Comparison of ENCODE assay signal across 8 mouse cellular contexts in the genomic region with DNA sequence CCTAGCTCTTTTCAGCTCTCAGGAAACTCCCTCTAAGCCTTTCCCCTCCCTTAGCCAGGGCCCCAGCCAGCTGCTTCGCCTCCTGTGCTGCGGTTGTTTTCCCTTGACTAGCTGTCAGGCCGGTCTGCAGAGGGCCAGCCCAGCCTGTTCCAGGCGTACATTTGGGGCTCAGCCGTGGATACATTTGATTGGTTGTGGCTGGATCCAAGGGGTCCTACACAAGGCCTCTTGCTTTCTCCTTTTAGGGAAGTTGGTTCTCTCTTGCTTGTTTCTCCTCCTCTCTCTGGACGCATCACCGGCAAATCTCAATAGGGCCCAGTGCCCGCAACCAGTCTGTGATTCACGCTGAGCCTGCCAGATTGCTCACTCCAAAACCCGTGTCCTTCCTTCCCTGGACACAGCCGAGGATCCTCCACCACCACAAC. TPM values are rescaled to one million over a fixed set of nuclear protein-coding genes. Genes with fewer than 3 reads are reported as not detected.
DNase-seq lines count a peak whose midpoint lies in the region; ATAC-seq lines count a peak whose summit lies in the region.

No protein-coding gene starts in this region.

- no peaks in the 10 kb centered on the region for H3K9me3 ChIP-seq in forebrain, embryonic 15.5 days
- no peaks in the 10 kb centered on the region for H3K9me3 ChIP-seq in limb, embryonic 13.5 days
- no peaks in the 10 kb centered on the region for H3K9me3 ChIP-seq in neural tube, embryonic 13.5 days

- H3K27me3 ChIP-seq in forebrain, embryonic 15.5 days = no peaks in the 10 kb centered on the region
- H3K27me3 ChIP-seq in limb, embryonic 13.5 days = no peaks in the 10 kb centered on the region
- no peaks in the 10 kb centered on the region for H3K27me3 ChIP-seq in neural tube, embryonic 13.5 days

- no peak overlapping the region for H3K4me2 ChIP-seq in forebrain, embryonic 15.5 days (replicated peaks)
- H3K4me2 ChIP-seq in limb, embryonic 13.5 days (replicated peaks) = no peak overlapping the region; the same call in 1 of the 2 replicates
- no peak overlapping the region for H3K4me2 ChIP-seq in neural tube, embryonic 13.5 days

- peak overlapping the region; percentile 31 for H3K27ac ChIP-seq in forebrain, embryonic 15.5 days (replicated peaks)
- peak overlapping the region; percentile 91 for H3K27ac ChIP-seq in limb, embryonic 13.5 days
- H3K27ac ChIP-seq in neural tube, embryonic 13.5 days (replicated peaks) = peak overlapping the region; percentile 35

- WGBS in forebrain, embryonic 15.5 days = 14% methylated on average over 11 of the region's 11 CpGs
- WGBS in limb, embryonic 13.5 days = 19% methylated on average over 11 of the region's 11 CpGs
- whole genome bisulfite sequencing in neural tube, embryonic 13.5 days = 20% methylated on average over 11 of the region's 11 CpGs

- ATAC-seq in forebrain, embryonic 15.5 days (replicated peaks) = peak; percentile 72
- peak; percentile 83 for ATAC-seq in limb, embryonic 13.5 days (ENCODE audit: low FRiP score, low read depth)
- ATAC-seq in neural tube, embryonic 13.5 days (ENCODE audit: low read depth) = no peak

- H3K4me1 ChIP-seq in forebrain, embryonic 15.5 days = peaks cover 21% of the 10 kb centered on the region
- peaks cover 72% of the 10 kb centered on the region for H3K4me1 ChIP-seq in limb, embryonic 13.5 days
- H3K4me1 ChIP-seq in neural tube, embryonic 13.5 days (replicated peaks) = peaks cover 51% of the 10 kb centered on the region

- no peaks in the 10 kb centered on the region for H3K36me3 ChIP-seq in forebrain, embryonic 15.5 days
- H3K36me3 ChIP-seq in limb, embryonic 13.5 days = no peaks in the 10 kb centered on the region; the same call in 1 of the 2 replicates
- H3K36me3 ChIP-seq in neural tube, embryonic 13.5 days = no peaks in the 10 kb centered on the region

- H3K4me3 ChIP-seq in forebrain, embryonic 15.5 days = no peak overlapping the region
- H3K4me3 ChIP-seq in limb, embryonic 13.5 days = no peak overlapping the region
- no peak overlapping the region for H3K4me3 ChIP-seq in neural tube, embryonic 13.5 days

- intact Hi-C loops in left cerebral cortex, postnatal 4 days (cut with DNase I) = no loop called here
- intact Hi-C loops in left cerebral cortex, postnatal 14 days (cut with DNase I) = loop anchor here (2.0 kb wide), 1 partner anchor 401 kb away; no protein-coding TSS in a partner anchor

- peak; percentile 59 for DNase-seq in left cerebral cortex, postnatal 4 days
- DNase-seq in left cerebral cortex, postnatal 14 days (ENCODE audit: low spot score in 2 of 2) = no peak
- peak; percentile 76 for DNase-seq in heart, postnatal 4 days
- DNase-seq in left cerebral cortex, adult 8-10 months (ENCODE audit: low spot score in 2 of 2) = no peak
- no peak for DNase-seq in spleen, adult 12 weeks (ENCODE audit: low spot score)

- no peak overlapping the region for H3K9ac ChIP-seq in forebrain, embryonic 15.5 days (replicated peaks)
- peak overlapping the region; percentile 50; the same call in 1 of the 2 replicates for H3K9ac ChIP-seq in limb, embryonic 13.5 days
- H3K9ac ChIP-seq in neural tube, embryonic 13.5 days = 0 out of 2 replicates have a peak overlapping the region, but pooled peaks have one; percentile 34

RNA-seq across cellular contexts. Expression of a gene that starts 40.4 kb away (rescaled TPM):
- 10 to 100 TPM; 25.6 to 26.8 TPM for total RNA-seq in left cerebral cortex, postnatal 4 days (2021)
- total RNA-seq in left cerebral cortex, postnatal 14 days (2021) = 10 to 100 TPM; 48.0 to 51.9 TPM
- 21.0 and 22.2 TPM in 2 replicates for polyA plus RNA-seq in forebrain, embryonic 15.5 days (2015; fragmentation: Nextera tagmentation; extraction: Ambion mirVana)
- total RNA-seq in heart, postnatal 4 days (2021) = 100 to 1,000 TPM; 115 to 118 TPM
- 95.6 and 108 TPM in 2 replicates for polyA plus RNA-seq in limb, embryonic 13.5 days (2015; fragmentation: Nextera tagmentation; extraction: Ambion mirVana)
- polyA plus RNA-seq in neural tube, embryonic 13.5 days (2015; fragmentation: Nextera tagmentation; extraction: Ambion mirVana) = 26.2 and 31.7 TPM in 2 replicates
- total RNA-seq in left cerebral cortex, adult 8-10 months (2022) = 10 to 100 TPM; 46.7 to 58.2 (median 53.1) TPM

Comparison
In these comparisons a context has a peak if more than half of its experiments do, and no peak if none do; other contexts are left out.
1. DNase-seq: peak in left cerebral cortex, postnatal 4 days (single experiment) and heart, postnatal 4 days (single experiment); none in left cerebral cortex, postnatal 14 days (0 of 2), left cerebral cortex, adult 8-10 months (0 of 2) and spleen, adult 12 weeks (single experiment).
2. H3K27ac ChIP-seq: peak in every context shown above with its lines; median percentile 91 in limb, embryonic 13.5 days; 35 in neural tube, embryonic 13.5 days; 31 in forebrain, embryonic 15.5 days.